Mouse (Mus musculus): ENCODE measurements around the gene Kifc3. TPM values are rescaled to one million over a fixed set of nuclear protein-coding genes. Genes with fewer than 3 reads are reported as not detected.

Kifc3 gene
- polyA plus RNA-seq, 1 experiment: 25.6 TPM

- WGBS: 18% methylated on average over 10 of the region's 10 CpGs
- DNase-seq (ENCODE audit: low read depth, low spot score): no peak
These were observed 1.4 kb upstream of the Kifc3 start for GRCm38 (mm10) chr8:95204039-95204380.

- WGBS: 49% methylated on average over 9 of the region's 9 CpGs
- no peak for DNase-seq (ENCODE audit: low read depth, low spot score)
These were observed 870 bp upstream of the Kifc3 start for GRCm38 (mm10) chr8:95203326-95204038.

- no peak for DNase-seq (ENCODE audit: low read depth, low spot score)
- 44% methylated on average over 8 of the region's 8 CpGs for WGBS
These were observed 499 bp downstream of the Kifc3 start for GRCm38 (mm10) chr8:95202056-95202570.

- 78% methylated on average over 7 of the region's 7 CpGs for WGBS
- no peak for DNase-seq (ENCODE audit: low read depth, low spot score)
These were observed 1.1 kb downstream of the Kifc3 start for GRCm38 (mm10) chr8:95201491-95201890.

GRCm38 (mm10) chr8:95200001-95200405 is 2.6 kb downstream of the Kifc3 start:
- 74% methylated on average over 9 of the region's 9 CpGs for WGBS
- no peak for DNase-seq (ENCODE audit: low read depth, low spot score)

GRCm38 (mm10) chr8:95195728-95196127 is 6.9 kb downstream of the Kifc3 start:
- DNase-seq (ENCODE audit: low read depth, low spot score): no peak
- WGBS: 76% methylated on average over 11 of the region's 11 CpGs

GRCm38 (mm10) chr8:95191497-95192175 is 11.0 kb downstream of the Kifc3 start:
- whole genome bisulfite sequencing: 65% methylated on average over 9 of the region's 9 CpGs
- no peak for DNase-seq (ENCODE audit: low read depth, low spot score)

- 57% methylated on average over 5 of the region's 5 CpGs for WGBS
- DNase-seq (ENCODE audit: low read depth, low spot score): no peak
These were observed 15.0 kb downstream of the Kifc3 start for GRCm38 (mm10) chr8:95187579-95187978.

GRCm38 (mm10) chr8:95185891-95186513 is 16.6 kb downstream of the Kifc3 start:
- no peak for DNase-seq (ENCODE audit: low read depth, low spot score)
- 81% methylated on average over 7 of the region's 7 CpGs for WGBS

GRCm38 (mm10) chr8:95185104-95185503 is 17.5 kb downstream of the Kifc3 start:
- DNase-seq (ENCODE audit: low read depth, low spot score): no peak
- WGBS: 57% methylated on average over 10 of the region's 10 CpGs

GRCm38 (mm10) chr8:95184171-95184570 is 18.4 kb downstream of the Kifc3 start:
- DNase-seq (ENCODE audit: low read depth, low spot score): no peak
- WGBS: 78% methylated on average over 12 of the region's 12 CpGs

GRCm38 (mm10) chr8:95181850-95182249 is 20.8 kb downstream of the Kifc3 start:
- WGBS: 59% methylated on average over 7 of the region's 7 CpGs

GRCm38 (mm10) chr8:95178191-95178590 is 24.4 kb downstream of the Kifc3 start:
- DNase-seq (ENCODE audit: low read depth, low spot score): no peak
- 51% methylated on average over 4 of the region's 4 CpGs for WGBS

More at GRCm38 (mm10) chr8:95181850-95182249, 20.8 kb downstream of the Kifc3 start:
- no peak for DNase-seq (ENCODE audit: low read depth, low spot score)

GRCm38 (mm10) chr8:95176985-95177384 is 25.6 kb downstream of the Kifc3 start:
- 73% methylated on average over 6 of the region's 6 CpGs for WGBS
- no peak for DNase-seq (ENCODE audit: low read depth, low spot score)

GRCm38 (mm10) chr8:95175808-95176207 is 26.8 kb downstream of the Kifc3 start:
- WGBS: 68% methylated on average over 18 of the region's 18 CpGs
- no peak for DNase-seq (ENCODE audit: low read depth, low spot score)

GRCm38 (mm10) chr8:95175306-95175705 is 27.3 kb downstream of the Kifc3 start:
- 55% methylated on average over 5 of the region's 5 CpGs for whole genome bisulfite sequencing
- DNase-seq (ENCODE audit: low read depth, low spot score): no peak

- no peak for DNase-seq (ENCODE audit: low read depth, low spot score)
These were observed 30.2 kb downstream of the Kifc3 start for GRCm38 (mm10) chr8:95172433-95172832.

GRCm38 (mm10) chr8:95167726-95168125 is 34.9 kb downstream of the Kifc3 start:
- WGBS: 70% methylated on average over 5 of the region's 5 CpGs
- DNase-seq (ENCODE audit: low read depth, low spot score): no peak

More at GRCm38 (mm10) chr8:95172433-95172832, 30.2 kb downstream of the Kifc3 start:
- 44% methylated on average over 5 of the region's 5 CpGs for WGBS

GRCm38 (mm10) chr8:95166400-95166799 is 36.2 kb downstream of the Kifc3 start:
- DNase-seq (ENCODE audit: low read depth, low spot score): no peak
- 88% methylated on average over 7 of the region's 7 CpGs for WGBS

GRCm38 (mm10) chr8:95165923-95166322 is 36.7 kb downstream of the Kifc3 start:
- WGBS: 36% methylated on average over 11 of the region's 11 CpGs
- DNase-seq (ENCODE audit: low read depth, low spot score): no peak

- no peak for DNase-seq (ENCODE audit: low read depth, low spot score)
- WGBS: 76% methylated on average over 7 of the region's 7 CpGs
These were observed 38.1 kb downstream of the Kifc3 start for GRCm38 (mm10) chr8:95164469-95164868.

Measured in large intestine, adult 2 months (tissue).